Mouse (Mus musculus) effector memory CD4-positive, alpha-beta T cell, adult 5 months (primary cell): ENCODE measurements around the gene Rasgrp3. TPM values are rescaled to one million over a fixed set of nuclear protein-coding genes. Genes with fewer than 3 reads are reported as not detected.

Experiments used
- polyA plus RNA-seq: library from polyadenylated mRNA; unstranded; fragments of 100-300 nt; shearing (Covaris generic); gene quantifications from one replicate; pipeline ENCODE4 v1.2.1, GENCODE M21; 2017

Gene Rasgrp3
- 0.21 TPM for polyA plus RNA-seq

DNA sequence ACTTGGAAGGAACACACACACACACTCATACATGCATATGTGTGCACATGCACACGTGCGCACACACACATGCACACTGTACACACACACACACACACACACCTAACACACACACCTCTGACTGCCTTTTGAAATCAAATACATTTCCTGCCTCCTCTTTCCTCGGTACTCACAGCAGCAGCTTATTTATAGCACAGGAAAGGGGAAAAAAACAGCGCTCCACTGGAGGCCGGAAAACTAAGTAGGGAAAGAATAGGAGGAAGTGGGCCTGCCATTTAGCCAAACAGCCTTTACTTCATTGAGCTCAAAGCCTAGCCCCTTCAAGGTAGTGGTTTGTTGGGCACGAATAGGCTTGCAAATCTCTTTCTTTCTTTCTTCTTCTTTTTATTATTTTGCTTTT lies at the start of gene Rasgrp3:
Gene Rasgrp3 (plus strand): TSS at position 298 of the 400 bp plus-strand sequence.

DNA sequence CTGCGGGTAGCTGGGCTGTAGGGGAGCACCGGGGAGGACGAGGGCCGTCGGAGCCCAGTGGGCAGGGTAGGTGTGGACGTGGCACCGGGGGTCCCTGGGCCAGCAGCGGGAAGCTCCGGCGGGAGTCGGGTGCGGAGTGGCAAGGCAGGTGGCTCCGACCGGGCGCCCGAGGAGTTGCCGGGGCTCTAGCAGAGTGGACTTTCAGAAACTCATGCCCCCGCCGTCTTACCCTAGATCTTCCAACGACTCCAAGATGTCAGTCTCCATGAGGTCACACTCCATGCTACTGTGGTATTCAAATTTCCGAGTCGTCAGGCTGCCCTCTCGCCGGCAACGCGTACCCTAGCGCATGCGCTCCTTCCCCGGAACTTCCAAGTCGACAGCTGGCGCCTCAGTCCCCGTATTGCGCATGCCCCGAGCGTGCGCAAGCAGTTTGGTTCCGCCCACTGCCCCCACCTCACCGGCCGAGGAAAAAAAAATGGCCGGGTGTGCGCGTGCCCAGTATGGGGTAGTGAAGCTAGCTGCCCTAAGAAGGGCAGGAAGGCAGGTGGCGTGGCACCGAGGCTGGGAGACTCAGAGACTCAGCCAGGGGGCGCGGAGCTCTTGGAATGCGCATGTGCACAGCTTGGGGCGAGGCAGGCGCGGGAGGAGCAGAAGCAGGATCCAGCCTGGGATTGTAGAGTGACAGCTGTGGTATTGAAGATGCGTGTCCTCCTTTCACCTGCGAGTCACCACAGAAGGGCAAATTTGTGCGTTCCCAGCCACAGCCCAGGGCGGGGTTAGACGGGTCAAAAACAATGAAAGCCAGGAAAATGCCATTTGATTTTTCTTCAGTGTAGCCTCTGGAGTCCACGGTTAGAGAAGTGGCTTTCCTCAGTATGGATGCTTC lies 116.1 kb downstream of the Rasgrp3 start, which contains the start of gene Fam98a:
Gene Fam98a (minus strand): TSS at position 435 of the 889 bp plus-strand sequence.

Other genes with a start within 250 kb of the Rasgrp3 start
- 18.3 TPM for gene Fam98a, start 116.0 kb downstream of the Rasgrp3 start, polyA plus RNA-seq